ENCODE assay signal across 17 mouse cellular contexts in the genomic region with DNA sequence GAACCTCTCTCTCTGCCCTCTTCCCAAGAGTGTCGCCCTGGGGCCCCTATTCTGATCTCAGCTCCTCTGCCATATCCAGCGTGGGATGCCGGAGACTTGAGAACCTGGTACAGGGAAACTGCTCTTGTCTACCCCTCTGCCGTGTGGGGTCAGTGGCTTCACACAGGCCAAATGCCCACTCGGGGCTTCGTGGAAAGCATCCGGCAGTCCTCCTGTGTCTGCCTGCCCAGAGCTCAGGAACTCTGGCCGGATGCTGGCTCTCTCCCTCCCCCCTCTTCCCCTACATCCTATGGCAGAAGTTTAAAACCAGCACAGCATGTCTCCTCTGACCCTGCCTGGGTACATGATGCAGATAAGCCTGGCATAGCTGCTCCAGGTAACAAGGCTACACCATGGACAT.
"Had no signal": no experiment of that assay in that cellular context is flagged by ENCODE, and none has a peak within 500 bp of the region (broad histone marks: within the 10 kb centered on the region; RNA-seq: fewer than 3 reads in every experiment).

No protein-coding gene starts in this region.

- H3K4me1 ChIP-seq: liver, embryonic 15.5 days; lung, embryonic 15.5 days; megakaryocyte, embryonic 14.5 days; neural tube, embryonic 12.5 days; stomach, embryonic 15.5 days had no signal

- H3K27ac ChIP-seq: liver, embryonic 15.5 days; lung, embryonic 15.5 days; macrophage; midbrain, embryonic 12.5 days; neural tube, embryonic 12.5 days; stomach, embryonic 15.5 days; stomach, postnatal 0 days had no signal

- H3K4me3 ChIP-seq: liver, embryonic 15.5 days; lung, embryonic 15.5 days; megakaryocyte, embryonic 14.5 days; midbrain, embryonic 12.5 days; neural tube, embryonic 12.5 days; stomach, embryonic 15.5 days had no signal

- H3K27me3 ChIP-seq: lung, embryonic 15.5 days; stomach, embryonic 15.5 days had no signal

- H3K36me3 ChIP-seq: liver, embryonic 15.5 days; lung, embryonic 15.5 days; midbrain, embryonic 12.5 days; neural tube, embryonic 12.5 days; stomach, embryonic 15.5 days had no signal

- DNase-seq: liver, postnatal 0 days; lung, adult 2 months; lung, postnatal 14 days; lung, postnatal 36 days; midbrain, embryonic 14.5 days; right cerebral cortex, postnatal 14 days; thymus, adult 2 months; thymus, postnatal 25 days; thymus, postnatal 4 days had no signal
